Mouse (Mus musculus): ENCODE results near the gene Tmem35b.

The Tmem35b gene

DNA sequence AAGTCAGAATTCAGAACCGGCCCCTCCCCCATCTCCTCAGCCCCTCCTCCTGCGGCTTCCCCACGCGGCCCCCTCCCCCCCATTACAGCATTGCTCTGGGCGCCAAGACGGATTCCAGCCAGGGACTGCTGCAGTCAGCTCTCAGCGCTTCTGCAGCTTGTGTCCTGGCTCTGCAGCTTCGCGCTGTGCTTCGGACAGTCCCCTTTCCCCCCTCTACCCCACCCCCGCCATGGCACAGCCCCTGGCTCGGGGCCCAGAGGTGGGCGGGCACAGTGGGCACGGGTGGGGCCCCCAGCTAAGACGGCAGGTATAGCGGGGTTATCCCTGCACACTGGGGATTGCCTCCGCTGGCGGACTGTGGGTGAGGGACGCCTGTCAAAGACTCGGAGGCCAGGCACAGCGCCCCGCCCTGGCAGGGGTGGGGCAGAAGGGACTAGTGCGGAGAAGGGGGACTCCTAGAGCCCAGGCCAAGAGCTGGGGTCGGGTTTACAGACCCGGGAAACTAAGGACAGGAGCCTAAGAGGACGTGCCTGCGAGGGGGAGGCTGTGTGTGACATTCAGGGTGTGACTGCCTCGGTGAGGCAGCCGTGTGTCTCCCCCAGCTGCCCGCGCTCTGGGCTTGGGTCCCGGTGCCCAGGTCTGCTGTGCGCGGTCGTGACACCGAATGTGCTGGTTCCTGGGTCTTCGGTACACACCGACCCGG is 44.9 kb downstream of the Tmem35b start:
- peak; percentile 33 for DNase-seq (ENCODE audit: low read depth)

DNA sequence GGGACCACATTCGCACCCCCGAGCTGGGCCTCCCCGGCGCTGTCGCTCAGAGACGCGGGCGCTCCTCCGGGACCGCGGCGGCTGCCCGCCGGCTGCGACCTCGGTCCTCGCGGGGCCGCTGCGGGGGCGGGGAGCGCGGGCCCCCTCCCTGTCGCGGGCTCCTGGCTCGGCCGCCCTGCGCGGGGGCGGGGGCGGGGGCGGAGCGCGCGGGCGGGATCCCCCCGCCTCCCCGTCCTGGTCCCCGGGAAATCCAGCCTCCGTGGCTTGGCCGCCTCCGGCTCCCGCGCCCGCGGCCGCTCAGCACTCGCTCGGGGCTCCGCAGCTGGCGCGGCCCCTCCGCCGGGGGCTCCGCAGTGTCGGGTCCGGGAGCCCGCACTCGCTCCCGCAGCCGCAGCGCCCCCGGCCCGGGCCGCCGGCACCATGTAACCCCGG is 45.4 kb downstream of the Tmem35b start, which contains the start of gene Dlgap3:
Dlgap3 (plus strand) TSS at position 291 of the 432 bp plus-strand sequence.
- DNase-seq (ENCODE audit: low read depth), result no peak

DNA sequence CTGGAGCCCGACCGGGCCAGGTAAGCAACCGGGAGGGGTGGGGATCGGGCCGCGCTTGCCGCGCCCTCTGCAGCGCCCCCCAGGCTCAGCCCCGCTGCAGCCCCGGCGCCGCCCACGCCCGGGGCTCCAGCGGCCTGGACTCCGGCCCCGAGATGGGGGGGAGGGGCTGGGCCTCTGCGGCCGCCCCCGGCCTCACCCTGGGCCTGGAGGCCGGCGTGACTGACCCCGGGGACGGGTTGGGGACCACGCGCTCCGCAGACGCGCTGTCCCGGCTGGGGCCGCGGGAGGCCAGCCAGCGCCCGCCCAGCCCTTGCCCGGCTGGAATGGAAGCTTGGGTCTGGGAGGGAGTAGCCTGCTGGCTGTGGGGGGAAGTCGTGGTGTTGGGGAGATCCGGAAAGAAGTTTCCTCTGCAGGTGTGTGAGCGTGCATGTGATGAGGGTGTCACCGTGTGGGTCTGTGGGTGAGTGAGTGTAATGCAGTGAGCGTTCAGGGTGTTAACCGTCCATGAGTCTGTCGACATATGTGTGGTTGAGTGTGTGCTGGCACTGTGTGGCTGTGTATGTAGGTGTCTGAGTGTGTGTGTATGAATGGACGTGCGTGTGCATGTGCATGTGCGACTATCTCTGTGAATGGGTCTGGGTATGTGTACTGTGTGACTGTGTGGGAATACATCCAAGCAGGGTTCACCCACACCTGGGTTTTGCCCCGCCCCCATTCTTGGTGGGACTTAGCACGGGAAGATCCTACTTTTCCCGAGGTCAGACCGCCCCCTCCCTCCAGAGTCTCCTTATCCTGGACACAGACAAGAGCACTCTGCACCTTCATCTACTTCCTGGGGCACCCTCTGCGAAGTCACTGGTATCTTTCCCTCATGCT is 46.1 kb downstream of the Tmem35b start:
- DNase-seq (ENCODE audit: low read depth), result peak; percentile 23

DNA sequence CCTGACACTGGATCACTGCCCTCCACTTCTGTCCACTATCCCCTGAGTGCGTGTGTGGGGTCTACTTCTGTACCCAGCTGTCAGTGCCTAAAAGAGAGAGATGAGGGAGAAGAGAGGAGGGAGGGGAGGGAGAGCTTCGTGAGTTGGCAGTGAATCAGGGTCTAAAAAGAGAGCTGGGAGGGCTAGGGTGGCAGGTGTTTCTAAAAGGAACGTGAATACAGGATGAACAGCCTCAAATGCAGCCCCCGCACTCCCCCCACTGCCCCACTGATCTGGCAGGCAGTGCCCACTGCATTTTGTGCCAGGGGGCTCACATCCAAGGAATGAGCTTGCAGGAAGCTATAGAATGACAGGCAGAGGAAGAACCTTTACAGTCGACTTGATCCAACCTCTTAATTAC is 47.4 kb downstream of the Tmem35b start:
- no peak for DNase-seq (ENCODE audit: low read depth)

DNA sequence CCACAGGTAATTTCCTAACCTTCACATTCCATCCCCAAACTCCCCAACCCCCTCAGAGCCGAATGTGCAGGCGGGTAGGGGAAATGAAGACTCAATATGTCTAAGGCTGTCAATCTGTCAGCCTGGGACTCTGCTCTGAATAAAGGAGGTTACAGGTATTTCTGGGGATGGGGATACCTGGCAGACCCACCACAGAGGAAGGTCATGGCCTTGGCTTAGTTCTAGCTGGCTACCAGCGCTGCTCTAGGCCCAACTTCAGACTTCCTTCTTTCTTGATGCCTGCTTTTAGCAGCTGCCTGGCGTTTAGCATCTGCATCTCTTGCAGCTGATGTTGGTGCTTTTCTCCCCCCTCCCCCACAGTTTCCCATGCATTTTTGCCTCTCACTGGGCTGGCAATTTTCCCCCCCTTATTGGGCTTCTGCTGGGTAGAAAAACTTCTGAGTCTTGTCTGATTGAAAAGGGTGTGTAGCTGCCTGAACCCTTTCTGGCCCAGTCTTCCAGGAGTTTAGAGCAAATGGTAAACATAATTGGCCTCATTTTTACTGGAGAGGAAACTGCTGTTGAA is 47.9 kb downstream of the Tmem35b start:
- DNase-seq (ENCODE audit: low read depth), result no peak

DNA sequence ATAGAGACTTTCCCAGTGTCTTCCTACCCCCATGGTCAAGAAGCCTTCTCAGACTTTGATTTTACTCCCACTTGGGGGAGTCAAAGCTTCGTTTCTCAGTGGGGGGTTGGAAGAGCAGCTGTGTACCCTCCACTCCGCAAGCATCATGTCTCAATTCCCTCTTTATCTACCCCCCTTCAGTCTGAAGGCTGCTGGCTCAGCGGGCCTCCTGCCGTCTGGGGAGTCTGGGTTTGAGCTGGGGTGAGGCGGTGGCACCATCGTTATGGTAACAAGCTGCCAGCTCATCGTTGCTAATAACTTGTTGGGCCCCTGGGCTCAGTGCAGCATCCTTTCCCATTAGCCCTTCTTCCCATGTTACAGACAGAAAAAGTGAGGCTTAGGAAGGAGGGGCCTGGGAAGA is 48.6 kb downstream of the Tmem35b start:
- DNase-seq (ENCODE audit: low read depth), result no peak

DNA sequence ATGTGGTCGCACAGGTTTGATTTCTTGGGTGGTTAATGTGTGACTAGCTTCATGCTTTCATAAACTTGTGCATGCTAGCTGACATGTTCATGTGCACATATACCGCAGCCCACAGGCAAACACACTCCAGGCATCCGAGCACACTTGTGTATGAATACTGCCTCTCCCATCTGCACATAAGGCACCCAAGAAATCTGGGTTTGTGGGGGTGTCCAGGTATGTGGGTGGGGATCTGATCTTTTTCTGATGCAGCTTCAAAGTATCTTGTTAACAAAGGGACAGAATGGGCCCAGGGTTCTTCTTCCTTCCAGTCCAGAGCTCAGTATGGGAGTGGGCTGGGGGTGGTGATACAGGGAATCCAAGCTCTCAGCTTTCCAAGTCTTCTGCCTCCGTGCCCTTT is 49.1 kb downstream of the Tmem35b start:
- DNase-seq (ENCODE audit: low read depth), result no peak

DNA sequence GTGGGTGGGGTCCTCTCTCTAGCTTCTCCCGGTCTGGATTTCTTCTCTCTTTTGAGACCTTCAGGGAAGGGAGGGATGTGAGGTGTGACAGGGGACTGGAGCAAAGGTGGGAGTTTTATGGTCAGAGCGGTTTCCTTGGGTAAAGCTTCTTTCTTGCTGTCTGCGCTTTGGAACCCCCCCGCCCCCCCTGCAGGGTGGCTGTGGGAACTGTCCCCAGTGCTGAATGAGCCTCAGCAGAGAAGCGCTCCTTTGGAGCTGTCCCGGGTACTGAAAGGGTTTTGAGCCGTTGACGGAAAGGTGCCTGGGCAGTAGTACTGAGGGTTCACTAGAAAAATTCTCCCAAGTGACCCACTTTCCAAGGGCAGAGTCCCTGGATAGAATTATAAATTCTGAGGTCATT is 50.0 kb downstream of the Tmem35b start:
- peak; percentile 64 for DNase-seq (ENCODE audit: low read depth)

DNA sequence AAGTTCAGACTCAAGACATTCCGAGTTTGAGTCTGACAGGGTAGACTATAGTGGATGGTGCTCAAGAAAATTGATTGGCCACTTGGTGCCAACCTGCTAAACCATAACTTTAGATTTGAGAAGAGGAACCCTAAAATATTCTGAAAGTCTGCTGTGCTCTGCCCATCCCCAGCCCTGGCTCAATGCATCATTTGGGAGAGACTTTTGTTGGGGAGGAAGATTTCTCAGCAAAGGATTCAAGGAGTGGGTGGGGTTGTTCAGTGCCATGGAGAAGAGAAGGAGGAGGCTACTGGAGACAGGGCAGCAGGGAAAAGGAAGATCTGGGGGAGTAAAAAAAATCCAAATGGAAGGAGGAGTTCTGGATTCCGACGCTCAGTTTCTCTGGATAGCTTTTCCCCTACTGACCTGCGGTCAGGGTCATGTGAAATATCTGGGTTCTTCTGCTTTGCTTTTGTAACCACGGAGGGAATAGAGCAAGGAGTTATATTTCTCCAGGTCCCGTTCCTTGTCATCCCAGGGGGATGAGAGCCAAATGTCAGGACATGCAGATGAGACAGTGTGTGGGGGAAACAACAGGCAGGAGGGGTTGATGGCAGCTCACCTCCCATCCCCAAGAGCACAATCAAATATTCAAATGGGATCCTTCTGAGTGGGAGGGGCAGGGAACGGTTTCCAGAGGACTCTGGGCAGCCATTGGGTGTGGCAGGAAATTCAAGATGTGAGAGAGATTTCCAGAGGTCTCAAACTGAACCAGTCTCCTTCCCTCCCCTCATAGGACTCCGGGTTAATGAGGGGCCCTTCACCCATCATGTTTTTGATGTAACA is 50.8 kb downstream of the Tmem35b start:
- DNase-seq (ENCODE audit: low read depth), result no peak

DNA sequence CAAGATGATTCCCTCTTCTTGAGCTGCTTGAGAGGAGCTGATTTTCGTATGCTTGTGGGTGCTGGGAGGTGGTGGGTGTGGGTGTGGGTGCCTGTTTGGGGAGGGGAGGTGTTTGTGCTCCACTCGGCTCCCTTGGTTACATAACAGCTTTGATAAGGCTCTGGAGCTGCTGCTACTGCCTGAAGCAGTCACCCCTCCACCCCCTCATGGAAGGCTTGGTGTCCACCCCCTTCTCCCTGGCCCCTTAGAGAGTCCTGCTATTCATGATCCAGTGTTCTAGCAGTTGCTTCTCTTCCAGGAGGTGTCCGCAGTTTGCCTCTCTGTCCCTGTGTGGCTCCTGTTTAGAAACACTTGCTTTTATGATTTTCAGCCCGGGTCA is 51.4 kb downstream of the Tmem35b start:
- DNase-seq (ENCODE audit: low read depth), result no peak

DNA sequence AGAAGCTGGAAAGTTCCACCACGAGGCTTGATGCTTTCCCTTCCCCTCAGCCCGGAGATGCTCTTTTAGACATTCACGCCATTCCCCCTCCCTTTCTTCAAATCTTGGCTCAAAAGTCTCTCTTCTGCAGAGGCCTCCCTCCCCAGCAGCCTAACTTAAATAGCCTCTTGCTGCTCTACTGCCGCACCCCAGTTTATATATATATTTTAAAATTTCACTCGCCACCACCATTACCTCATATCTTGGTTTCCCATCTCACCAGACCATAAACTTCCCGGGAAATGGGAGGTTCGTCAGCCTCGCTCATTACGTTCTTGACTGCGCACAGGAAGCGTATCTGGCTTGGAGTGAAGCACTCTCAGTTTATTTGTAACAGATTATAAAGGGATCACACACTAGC is 54.5 kb downstream of the Tmem35b start:
- no peak for DNase-seq (ENCODE audit: low read depth)

DNA sequence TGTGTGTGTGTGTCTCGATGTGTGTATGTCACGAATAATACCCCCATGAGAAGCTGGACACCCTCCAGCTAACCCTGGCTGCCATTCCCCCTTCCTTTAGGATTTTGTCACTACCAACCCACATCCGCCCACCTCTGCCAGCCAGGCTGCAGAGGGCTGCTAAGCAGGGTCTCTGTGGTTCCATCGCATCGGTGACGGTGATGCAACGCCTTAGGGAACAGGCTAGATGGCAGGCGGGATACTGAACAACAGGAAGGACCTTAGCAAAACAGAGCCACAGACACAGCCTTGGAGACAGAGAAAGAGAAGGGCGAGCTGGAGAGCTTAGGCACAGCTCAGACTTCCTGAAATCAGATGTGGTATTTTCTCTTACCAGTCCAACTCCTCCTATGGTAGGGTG is 55.2 kb downstream of the Tmem35b start:
- DNase-seq (ENCODE audit: low read depth), result no peak
